Mouse (Mus musculus) left cerebral cortex, postnatal 10 days (tissue): ENCODE measurements around the gene Ano6. TPM values are rescaled to one million over a fixed set of nuclear protein-coding genes. Genes with fewer than 3 reads are reported as not detected.
A peak's percentile ranks its signal among the peaks of the same experiment; 100 is the strongest.

Experiments
- DNase-seq, 2 experiments: peaks; one replicate each; pipeline ENCODE4 v3.0.0; 2021 to 2022; ENCODE audit warnings: low spot score in 2 of 2, mixed read lengths in 1 of 2; ENCODE audit errors: extremely low spot score in 1 of 2
- intact Hi-C: fragments of 180-260 bp; cut with DNase I; formaldehyde crosslinking; loops from one replicate; pipeline ENCODE4 v1.15.1; 2025
- total RNA-seq, 2 experiments: library from RNA; stranded (reverse); gene quantifications; 2 replicates each; pipeline ENCODE4 v1.2.3; 2021

The Ano6 gene
- total RNA-seq, 2 experiments from 2014 or later: 20.5 to 25.1 TPM

- intact Hi-C loops: loop anchor here (10.0 kb wide), 1 partner anchor 493 kb away; the partner anchor contains the start of gene Arid2
- DNase-seq: no peak
Measured at GRCm38 (mm10) chr15:95791855-95792254, 1.2 kb downstream of the Ano6 start.

GRCm38 (mm10) chr15:95792261-95793260, 1.9 kb downstream of the Ano6 start:
- intact Hi-C loops: loop anchor here (10.0 kb wide), 1 partner anchor 492 kb away; the partner anchor contains the start of gene Arid2
- no peak for DNase-seq

- DNase-seq: no peak
- intact Hi-C loops: loop anchor here (10.0 kb wide), 1 partner anchor 491 kb away; the partner anchor contains the start of gene Arid2
Measured at GRCm38 (mm10) chr15:95793748-95794491, 3.3 kb downstream of the Ano6 start.

GRCm38 (mm10) chr15:95794611-95795565, 4.2 kb downstream of the Ano6 start:
- intact Hi-C loops: loop anchor here (10.0 kb wide), 1 partner anchor 490 kb away; the partner anchor contains the start of gene Arid2

GRCm38 (mm10) chr15:95796062-95796461, 5.4 kb downstream of the Ano6 start:
- intact Hi-C loops: loop anchor here (10.0 kb wide), 1 partner anchor 489 kb away; the partner anchor contains the start of gene Arid2
- no peak for DNase-seq

More at GRCm38 (mm10) chr15:95794611-95795565, 4.2 kb downstream of the Ano6 start:
- no peak for DNase-seq

GRCm38 (mm10) chr15:95797144-95797983, 6.7 kb downstream of the Ano6 start:
- intact Hi-C loops: loop anchor here (10.0 kb wide), 1 partner anchor 487 kb away; the partner anchor contains the start of gene Arid2
- DNase-seq: no peak

GRCm38 (mm10) chr15:95798266-95798665, 7.6 kb downstream of the Ano6 start:
- intact Hi-C loops: loop anchor here (10.0 kb wide), 1 partner anchor 487 kb away; the partner anchor contains the start of gene Arid2
- no peak for DNase-seq

GRCm38 (mm10) chr15:95799632-95800031, 9.0 kb downstream of the Ano6 start:
- intact Hi-C loops: loop anchor here (10.0 kb wide), 1 partner anchor 485 kb away; the partner anchor contains the start of gene Arid2
- DNase-seq: no peak

GRCm38 (mm10) chr15:95800051-95800450, 9.4 kb downstream of the Ano6 start:
- no peak for DNase-seq

GRCm38 (mm10) chr15:95801261-95801979, 10.8 kb downstream of the Ano6 start:
- DNase-seq: no peak
- intact Hi-C loops: no loop called here

More at GRCm38 (mm10) chr15:95800051-95800450, 9.4 kb downstream of the Ano6 start:
- intact Hi-C loops: no loop called here

GRCm38 (mm10) chr15:95802140-95802539, 11.5 kb downstream of the Ano6 start:
- intact Hi-C loops: no loop called here
- no peak for DNase-seq

GRCm38 (mm10) chr15:95802762-95803161, 12.1 kb downstream of the Ano6 start:
- no peak for DNase-seq
- intact Hi-C loops: no loop called here

- intact Hi-C loops: no loop called here
- DNase-seq: no peak
Measured at GRCm38 (mm10) chr15:95803484-95803883, 12.8 kb downstream of the Ano6 start.

- intact Hi-C loops: no loop called here
- DNase-seq: peak in 1 of 2 experiments; percentile 30
Measured at GRCm38 (mm10) chr15:95804255-95804654, 13.6 kb downstream of the Ano6 start.

GRCm38 (mm10) chr15:95805022-95805471, 14.4 kb downstream of the Ano6 start:
- DNase-seq: no peak
- intact Hi-C loops: no loop called here

GRCm38 (mm10) chr15:95807908-95808307, 17.3 kb downstream of the Ano6 start:
- intact Hi-C loops: no loop called here
- DNase-seq: no peak
